Mouse (Mus musculus): ENCODE results near the gene Tmem201. TPM values are rescaled to one million over a fixed set of nuclear protein-coding genes. Genes with fewer than 3 reads are reported as not detected.

The Tmem201 gene
- total and polyA plus RNA-seq, 3 experiments: 6.4 to 29.2 (median 16.2) TPM

- peaks cover 22 to 57% of the 10 kb centered on the region in 2 experiments for H3K4me1 ChIP-seq (ENCODE audit: control insufficient read depth in 1 of 2, insufficient read depth in 2 of 2)
- peak; percentile 94 for DNase-seq (ENCODE audit: extremely low read depth)
- peak overlapping the region; percentile 57 to 92 (median 63) for H3K4me3 ChIP-seq (replicated peaks in 1 of 3; ENCODE audit: low read depth in 2 of 3, low read length in 2 of 3, poor library complexity in 1 of 3)
- in situ Hi-C loops (cut with MboI; ENCODE audit: low pct_ligation_motif_present, low pct_unique_long_range_greater_than_20kb, low sequenced_read_pairs) (loop anchor here (5.0 kb wide), 1 partner anchor 39 kb away; no protein-coding TSS in a partner anchor), dilution Hi-C loops (cut with MboI; ENCODE audit: extremely low pct_ligation_motif_present, extremely low pct_unique_long_range_greater_than_20kb, low sequenced_read_pairs) (no loop called here)
- peak overlapping the region; percentile 94 for H3K9ac ChIP-seq (ENCODE audit: insufficient read depth, low read depth)
- peak overlapping the region; percentile 97 for H3K27ac ChIP-seq (ENCODE audit: insufficient read depth, low read depth)
- H3K27me3 ChIP-seq (replicated peaks): no peaks in the 10 kb centered on the region
- TF ChIP-seq RCOR1 (conservative IDR thresholded peaks at IDR 0.05; ENCODE audit: low read depth, low read length): peak; percentile 86
- peak; percentile 68 for TF ChIP-seq ELF1 (IDR thresholded peaks at IDR 0.05; ENCODE audit: low read depth, low read length)
- peak; percentile 90 for TF ChIP-seq BHLHE40 (IDR thresholded peaks at IDR 0.05; ENCODE audit: low read depth, low read length)
- peak; percentile 84 for TF ChIP-seq MAX (IDR thresholded peaks at IDR 0.05; ENCODE audit: low read length)
- no peak for TF ChIP-seq UBTF (IDR thresholded peaks at IDR 0.05; ENCODE audit: low read depth, low read length)
- TF ChIP-seq SIN3A (IDR thresholded peaks at IDR 0.05; ENCODE audit: low read length): peak; percentile 95
- TF ChIP-seq E2F4 (IDR thresholded peaks at IDR 0.05; ENCODE audit: insufficient replicate concordance, low read depth, low read length): no peak
- TF ChIP-seq TBP (conservative IDR thresholded peaks at IDR 0.05; ENCODE audit: low read depth, low read length): peak; percentile 3; the same call in 1 of the 2 replicates
- peak; percentile 93 for TF ChIP-seq ETS1 (conservative IDR thresholded peaks at IDR 0.05; ENCODE audit: low read depth, low read length)
- peak; percentile 84 for TF ChIP-seq POLR2AphosphoS2 (IDR thresholded peaks at IDR 0.05; ENCODE audit: low read depth, low read length)
- TF ChIP-seq MEF2A (IDR thresholded peaks at IDR 0.05; ENCODE audit: borderline replicate concordance, low read depth, low read length): peak; percentile 91
- peak in 1 of 2 experiments; percentile 56; a peak in 2 of 4 replicates for TF ChIP-seq CTCF (conservative IDR thresholded peaks at IDR 0.05 in 1 of 2, IDR thresholded peaks at IDR 0.05 in 1 of 2; ENCODE audit: low read depth in 2 of 2, low read length in 2 of 2)
- TF ChIP-seq POLR2A (IDR thresholded peaks at IDR 0.05; ENCODE audit: low read depth, low read length): peak; percentile 71
- TF ChIP-seq RAD21 (IDR thresholded peaks at IDR 0.05; ENCODE audit: low read depth, low read length): peak; percentile 35
- no peak for TF ChIP-seq GABPA (IDR thresholded peaks at IDR 0.05; ENCODE audit: insufficient replicate concordance, low read depth, low read length)
- TF ChIP-seq NELFE (IDR thresholded peaks at IDR 0.05; ENCODE audit: low read depth, low read length): peak; percentile 42
- TF ChIP-seq USF2 (conservative IDR thresholded peaks at IDR 0.05; ENCODE audit: low read depth, low read length): no peak
- TF ChIP-seq JUN (IDR thresholded peaks at IDR 0.05; ENCODE audit: insufficient read depth, low read depth, low read length): peak; percentile 80
- peak; percentile 96 for TF ChIP-seq MAZ (IDR thresholded peaks at IDR 0.05; ENCODE audit: low read depth, low read length)
- TF ChIP-seq ZMIZ1 (IDR thresholded peaks at IDR 0.05; ENCODE audit: low read depth, low read length): peak; percentile 86
- peak; percentile 91; the same call in 1 of the 2 replicates for TF ChIP-seq MYC (IDR thresholded peaks at IDR 0.05; ENCODE audit: low read depth, low read length)
- no peak for TF ChIP-seq USF1 (IDR thresholded peaks at IDR 0.05; ENCODE audit: low read depth, low read length)
- no peak for TF ChIP-seq ZC3H11A (IDR thresholded peaks at IDR 0.05; ENCODE audit: low read depth, low read length)
- peak; percentile 39; the same call in 1 of the 2 replicates for TF ChIP-seq NRF1 (IDR thresholded peaks at IDR 0.05; ENCODE audit: low read depth, low read length)
- peak; percentile 95 for TF ChIP-seq TCF12 (IDR thresholded peaks at IDR 0.05; ENCODE audit: low read depth, low read length)
- peak; percentile 79 for TF ChIP-seq MXI1 (IDR thresholded peaks at IDR 0.05; ENCODE audit: low read depth, low read length)
- TF ChIP-seq SMC3 (IDR thresholded peaks at IDR 0.05; ENCODE audit: low read depth, low read length): peak; percentile 28
- peak; percentile 60; the same call in 1 of the 2 replicates for TF ChIP-seq MAFK (IDR thresholded peaks at IDR 0.05; ENCODE audit: insufficient replicate concordance, low read length)
- TF ChIP-seq JUND (conservative IDR thresholded peaks at IDR 0.05; ENCODE audit: low read depth, low read length): peak; percentile 77
- 0 out of 2 replicates have a peak, but pooled peaks have one; percentile 6 for TF ChIP-seq CHD1 (IDR thresholded peaks at IDR 0.05; ENCODE audit: low read depth, low read length)
- TF ChIP-seq KAT2A (IDR thresholded peaks at IDR 0.05; ENCODE audit: insufficient replicate concordance, low read length): peak; percentile 73; the same call in 1 of the 2 replicates
- peak; percentile 96; the same call in 1 of the 2 replicates for TF ChIP-seq IRF4 (IDR thresholded peaks at IDR 0.05; ENCODE audit: low read depth, low read length)
- TF ChIP-seq EP300 (IDR thresholded peaks at IDR 0.05; ENCODE audit: low read length): peak; percentile 94
- peak; percentile 91 for TF ChIP-seq CHD2 (IDR thresholded peaks at IDR 0.05; ENCODE audit: low read length)
- TF ChIP-seq ZKSCAN1 (IDR thresholded peaks at IDR 0.05; ENCODE audit: borderline replicate concordance, low read depth, low read length): no peak
- TF ChIP-seq HCFC1 (IDR thresholded peaks at IDR 0.05; ENCODE audit: low read depth, low read length): peak; percentile 58
- TF ChIP-seq PAX5 (IDR thresholded peaks at IDR 0.05; ENCODE audit: low read length): no peak
- TF ChIP-seq ZNF384 (IDR thresholded peaks at IDR 0.05; ENCODE audit: low read depth, low read length): peak; percentile 90
- H3K79me2 ChIP-seq (replicated peaks; ENCODE audit: control insufficient read depth, extremely low read depth, insufficient read depth, poor library complexity, severe bottlenecking): peaks cover 83% of the 10 kb centered on the region
- peak overlapping the region; percentile 90 for H3K4me2 ChIP-seq (ENCODE audit: insufficient read depth, low read depth, poor library complexity, severe bottlenecking)
- H3K9me3 ChIP-seq (replicated peaks; ENCODE audit: low read length): no peaks in the 10 kb centered on the region
- H3K36me3 ChIP-seq (replicated peaks in 1 of 2; ENCODE audit: control insufficient read depth in 1 of 2, insufficient read depth in 1 of 2, low read length in 1 of 2): peaks cover 14 to 36% of the 10 kb centered on the region in 2 experiments
These were observed 41.5 kb downstream of the Tmem201 start for GRCm38 (mm10) chr4:149696189-149696971.
